In genomic region chr9:87411044-87411443, GRCm38 (mm10) we compare ENCODE assay signal across 27 mouse cellular contexts.
"Had no signal": no experiment of that assay in that cellular context is flagged by ENCODE, and none has a peak within 500 bp of the region (broad histone marks: within the 10 kb centered on the region; RNA-seq: fewer than 3 reads in every experiment).

No protein-coding gene starts in this region.

- H3K27me3 ChIP-seq: intestine, embryonic 15.5 days; liver, embryonic 13.5 days; liver, embryonic 15.5 days had no signal

- H3K9me3 ChIP-seq: heart, embryonic 13.5 days; heart, embryonic 15.5 days; intestine, embryonic 15.5 days; kidney, embryonic 15.5 days; liver, embryonic 13.5 days; liver, embryonic 15.5 days had no signal

- H3K36me3 ChIP-seq: heart, embryonic 13.5 days; heart, embryonic 15.5 days; intestine, embryonic 15.5 days; kidney, embryonic 15.5 days; liver, embryonic 13.5 days; liver, embryonic 15.5 days had no signal

- H3K9ac ChIP-seq: heart, embryonic 13.5 days; heart, embryonic 15.5 days; hindbrain, embryonic 14.5 days; intestine, embryonic 15.5 days; kidney, embryonic 15.5 days; liver, embryonic 13.5 days; liver, embryonic 15.5 days had no signal

- ATAC-seq: hindbrain, embryonic 16.5 days; inflammation-experienced regulatory T-cells, adult 6 months; intestine, embryonic 15.5 days; intestine, postnatal 0 days had no signal

- H3K27ac ChIP-seq: heart, adult 2 months; heart, embryonic 13.5 days; heart, embryonic 15.5 days; hindbrain, embryonic 14.5 days; intestine, embryonic 15.5 days; kidney, embryonic 15.5 days; kidney, postnatal 0 days; liver, embryonic 13.5 days; liver, embryonic 15.5 days had no signal

- H3K4me1 ChIP-seq: heart, embryonic 15.5 days; intestine, embryonic 15.5 days; kidney, embryonic 15.5 days; liver, embryonic 13.5 days; liver, embryonic 15.5 days had no signal

- H3K4me3 ChIP-seq: heart, adult 2 months; heart, embryonic 13.5 days; heart, embryonic 15.5 days; intestine, embryonic 15.5 days; kidney, embryonic 15.5 days; liver, embryonic 13.5 days; liver, embryonic 15.5 days had no signal

- DNase-seq: gastrocnemius, postnatal 14 days; gastrocnemius, postnatal 36 days; heart, adult 11 months; heart, adult 2 months; heart, postnatal 14 days; heart, postnatal 36 days; kidney, adult 18-20 months; kidney, adult 8-10 months; kidney, postnatal 14 days; kidney, postnatal 36 days; layer of hippocampus, adult 9-11 months; layer of hippocampus, postnatal 36 days; left cerebral cortex, postnatal 4 days; liver; liver, embryonic 13.5 days had no signal

- H3K4me2 ChIP-seq: heart, embryonic 11.5 days; heart, embryonic 13.5 days; heart, embryonic 15.5 days; hindbrain, embryonic 14.5 days; intestine, embryonic 15.5 days; kidney, embryonic 15.5 days; liver, embryonic 11.5 days; liver, embryonic 13.5 days; liver, embryonic 15.5 days had no signal
